Mouse (Mus musculus): ENCODE data around the gene Armc2. TPM values are rescaled to one million over a fixed set of nuclear protein-coding genes. Genes with fewer than 3 reads are reported as not detected.

Gene Armc2
- polyA plus RNA-seq, 1 experiment from 2014 or later = 1.9 TPM

DNA sequence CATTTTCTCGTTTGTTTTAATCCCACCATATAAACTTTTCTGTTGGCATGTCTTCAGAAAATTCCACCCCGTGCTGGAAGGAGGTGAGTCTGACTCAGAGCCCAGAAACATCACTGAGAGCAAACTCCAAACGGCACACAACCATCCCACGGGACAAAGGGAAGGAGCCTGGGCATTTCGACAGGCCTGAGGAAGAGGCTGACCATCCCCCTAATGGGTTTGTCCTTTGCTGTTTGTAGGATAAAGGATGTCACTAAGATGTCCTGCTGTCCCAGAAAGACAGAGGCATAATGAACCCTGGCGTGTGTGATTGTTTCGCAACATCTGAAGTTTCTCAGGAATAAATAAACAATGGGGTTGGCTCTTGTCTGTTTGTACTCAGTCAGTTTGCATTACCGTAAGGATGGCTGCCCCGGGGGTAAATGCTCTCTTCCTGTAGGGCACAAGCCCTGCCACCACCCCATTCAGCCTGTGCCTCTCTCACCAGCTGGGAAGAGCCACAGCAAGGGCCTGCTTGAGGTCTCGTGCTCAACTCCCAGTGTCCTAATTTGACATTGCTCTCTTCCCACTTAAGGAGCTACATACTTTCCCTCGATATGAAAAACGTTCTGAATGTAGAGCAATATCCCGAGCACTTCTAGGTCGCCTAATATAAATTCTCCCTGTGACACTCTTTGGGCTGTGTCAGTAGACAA, 26.7 kb downstream of the Armc2 start:
- no peaks in the 10 kb centered on the region for H3K27me3 ChIP-seq (ENCODE audit: control insufficient read depth, insufficient read depth, low read length)
- peak overlapping the region; percentile 7; the same call in 1 of the 2 replicates for H3K4me2 ChIP-seq (replicated peaks; ENCODE audit: low read depth, low read length)
- no peak for ATAC-seq (ENCODE audit: insufficient number of reproducible peaks, insufficient read depth, low FRiP score, low read depth)
- H3K4me1 ChIP-seq (ENCODE audit: control insufficient read depth, insufficient read depth, low read length) = peaks cover 9% of the 10 kb centered on the region; the same call in 1 of the 2 replicates
- no peak overlapping the region for H3K9ac ChIP-seq (replicated peaks; ENCODE audit: low read depth, low read length)
- no peaks in the 10 kb centered on the region for H3K36me3 ChIP-seq (ENCODE audit: control insufficient read depth, insufficient read depth, low read length)
- 0 out of 2 replicates have a peak overlapping the region, but pooled peaks have one; percentile 27 for H3K27ac ChIP-seq (ENCODE audit: low read length)
- WGBS = 18% methylated on average over 14 of the region's 14 CpGs
- no peak overlapping the region for H3K4me3 ChIP-seq (ENCODE audit: low read depth, low read length)
- no peaks in the 10 kb centered on the region for H3K9me3 ChIP-seq (ENCODE audit: control insufficient read depth, low read depth, low read length)

DNA sequence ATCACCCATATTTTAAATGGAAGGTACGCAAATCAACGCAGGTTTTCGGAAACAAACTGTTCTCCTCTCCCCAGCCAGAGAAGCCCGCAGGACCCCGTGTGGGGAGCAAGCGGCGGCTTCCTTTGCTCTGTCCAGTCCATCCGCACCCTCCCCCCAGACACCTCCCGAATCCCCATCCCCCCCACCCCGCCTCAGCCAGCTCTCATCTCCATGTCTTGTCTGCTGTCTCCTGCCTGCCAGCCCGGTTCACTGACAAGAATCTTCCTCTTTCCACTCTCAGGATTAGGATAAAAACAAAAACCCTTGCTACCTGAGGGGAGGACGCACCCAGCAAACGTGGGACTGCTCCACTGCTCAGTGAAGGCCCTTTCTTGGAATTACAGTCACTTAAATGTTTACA, 27.3 kb downstream of the Armc2 start:
- no peak for ATAC-seq (ENCODE audit: insufficient number of reproducible peaks, insufficient read depth, low FRiP score, low read depth)
- Histone ChIP-seq H3K27ac (ENCODE audit: low read length) (0 out of 2 replicates have a peak overlapping the region, but pooled peaks have one; percentile 15), H3K9ac (replicated peaks; ENCODE audit: low read depth, low read length) (no peak overlapping the region)

DNA sequence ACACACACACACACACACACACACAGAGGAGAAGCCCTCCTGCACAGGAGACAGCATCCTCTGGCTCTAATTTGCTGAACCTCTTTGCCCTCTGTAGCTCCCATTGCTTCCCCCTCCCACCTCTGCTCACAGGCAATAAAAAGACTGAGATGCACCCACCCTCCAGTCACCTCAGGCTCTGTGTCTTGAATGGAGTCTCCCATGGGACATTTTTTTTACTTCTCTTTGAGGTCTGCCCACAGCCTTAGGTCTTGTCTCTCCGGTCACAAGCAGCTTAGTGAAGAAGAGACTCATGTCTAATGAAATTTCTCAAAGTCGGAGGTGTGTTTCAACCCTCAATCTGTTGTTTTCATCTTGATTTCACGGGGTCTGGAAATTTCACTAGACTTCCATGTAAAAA, 29.3 kb downstream of the Armc2 start:
- no peak overlapping the region for H3K4me3 ChIP-seq (ENCODE audit: low read depth, low read length)
- H3K36me3 ChIP-seq (ENCODE audit: control insufficient read depth, insufficient read depth, low read length) = no peaks in the 10 kb centered on the region
- H3K27me3 ChIP-seq (ENCODE audit: control insufficient read depth, insufficient read depth, low read length) = no peaks in the 10 kb centered on the region
- H3K4me2 ChIP-seq (replicated peaks; ENCODE audit: low read depth, low read length) = no peak overlapping the region
- H3K27ac ChIP-seq (ENCODE audit: low read length) = no peak overlapping the region
- no peak overlapping the region for H3K9ac ChIP-seq (replicated peaks; ENCODE audit: low read depth, low read length)
- peaks cover 7% of the 10 kb centered on the region; the same call in 1 of the 2 replicates for H3K4me1 ChIP-seq (ENCODE audit: control insufficient read depth, insufficient read depth, low read length)
- 92% methylated on average over 3 of the region's 3 CpGs for WGBS
- ATAC-seq (ENCODE audit: insufficient number of reproducible peaks, insufficient read depth, low FRiP score, low read depth) = no peak
- no peaks in the 10 kb centered on the region for H3K9me3 ChIP-seq (ENCODE audit: control insufficient read depth, low read depth, low read length)

More for the DNA sequence above, 27.3 kb downstream of the Armc2 start:
- Histone ChIP-seq H3K9me3 (ENCODE audit: control insufficient read depth, low read depth, low read length) (no peaks in the 10 kb centered on the region), H3K4me3 (ENCODE audit: low read depth, low read length) (no peak overlapping the region), H3K27me3 (ENCODE audit: control insufficient read depth, insufficient read depth, low read length) (no peaks in the 10 kb centered on the region), H3K4me1 (ENCODE audit: control insufficient read depth, insufficient read depth, low read length) (peaks cover 9% of the 10 kb centered on the region; the same call in 1 of the 2 replicates), H3K36me3 (ENCODE audit: control insufficient read depth, insufficient read depth, low read length) (no peaks in the 10 kb centered on the region), H3K4me2 (replicated peaks; ENCODE audit: low read depth, low read length) (peak overlapping the region; percentile 7; the same call in 1 of the 2 replicates)
- 19% methylated on average over 13 of the region's 13 CpGs for whole genome bisulfite sequencing

DNA sequence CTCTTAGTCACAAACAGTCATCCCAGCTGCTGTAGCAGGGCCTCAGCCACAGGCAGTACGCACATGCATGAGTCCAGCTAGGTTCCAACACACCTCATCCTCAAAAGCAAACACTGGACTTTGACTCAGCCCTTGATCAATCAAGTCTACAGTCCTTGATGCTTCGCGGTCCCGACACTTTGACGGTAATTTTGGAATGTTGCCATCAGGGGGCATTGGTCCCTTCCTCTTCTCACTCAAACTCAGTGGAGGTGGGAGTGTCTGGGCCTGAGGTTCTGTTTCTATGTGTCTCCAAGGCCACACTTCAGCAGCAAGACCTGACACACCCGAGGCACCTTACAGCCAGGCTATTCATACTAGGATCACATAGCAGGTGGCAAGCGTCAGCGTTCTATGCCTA, 32.1 kb downstream of the Armc2 start:
- no peak overlapping the region for H3K4me2 ChIP-seq (replicated peaks; ENCODE audit: low read depth, low read length)
- H3K9ac ChIP-seq (replicated peaks; ENCODE audit: low read depth, low read length) = no peak overlapping the region
- H3K9me3 ChIP-seq (ENCODE audit: control insufficient read depth, low read depth, low read length) = no peaks in the 10 kb centered on the region
- no peak overlapping the region for H3K27ac ChIP-seq (ENCODE audit: low read length)
- H3K4me1 ChIP-seq (ENCODE audit: control insufficient read depth, insufficient read depth, low read length) = 0 out of 2 replicates have a peak, but pooled peaks cover 1% of the 10 kb centered on the region
- ATAC-seq (ENCODE audit: insufficient number of reproducible peaks, insufficient read depth, low FRiP score, low read depth) = no peak
- 78% methylated on average over 8 of the region's 8 CpGs for WGBS
- no peak overlapping the region for H3K4me3 ChIP-seq (ENCODE audit: low read depth, low read length)
- H3K27me3 ChIP-seq (ENCODE audit: control insufficient read depth, insufficient read depth, low read length) = no peaks in the 10 kb centered on the region
- no peaks in the 10 kb centered on the region for H3K36me3 ChIP-seq (ENCODE audit: control insufficient read depth, insufficient read depth, low read length)

DNA sequence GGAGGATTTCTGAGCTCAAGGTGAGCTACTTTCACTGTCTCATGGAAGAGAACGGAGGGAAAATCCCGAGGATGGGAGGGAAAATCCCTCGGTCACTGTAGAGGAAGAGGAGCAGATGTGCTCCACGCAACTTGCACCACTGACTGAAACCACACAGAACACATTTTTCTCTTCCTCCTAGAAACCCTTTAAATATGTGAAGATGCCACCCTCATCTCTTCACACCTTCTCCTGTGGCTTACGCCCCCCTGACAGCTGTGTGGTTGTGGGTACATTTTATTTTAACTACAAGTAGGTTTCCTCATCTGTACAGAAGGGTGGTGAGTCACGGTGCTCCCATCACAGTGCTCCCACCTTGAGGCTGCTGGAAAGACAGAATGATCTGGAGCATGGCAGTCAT, 34.0 kb downstream of the Armc2 start:
- no peak for ATAC-seq (ENCODE audit: insufficient number of reproducible peaks, insufficient read depth, low FRiP score, low read depth)
- no peak overlapping the region for H3K27ac ChIP-seq (ENCODE audit: low read length)
- WGBS = 87% methylated on average over 6 of the region's 6 CpGs

DNA sequence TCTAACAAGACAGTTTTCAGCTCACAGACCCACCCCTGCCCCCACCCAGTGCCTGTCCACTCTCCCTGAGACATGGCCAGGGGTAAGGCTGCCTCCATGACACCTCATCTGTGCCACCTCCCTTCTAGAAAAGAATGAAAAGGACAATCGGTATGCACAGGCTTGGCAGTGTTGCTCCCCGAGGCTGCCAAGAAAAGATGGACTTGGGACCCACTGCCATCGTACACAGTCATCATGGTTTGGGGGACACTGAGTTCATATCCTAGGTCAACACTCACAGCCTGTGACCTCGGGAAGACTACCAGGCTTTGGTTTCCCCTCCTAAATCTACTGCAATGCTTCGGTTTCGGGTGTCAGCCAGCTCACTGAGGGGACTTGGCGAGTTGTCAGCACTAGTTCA, 35.4 kb downstream of the Armc2 start:
- H3K27me3 ChIP-seq (ENCODE audit: control insufficient read depth, insufficient read depth, low read length) = no peaks in the 10 kb centered on the region
- no peak for ATAC-seq (ENCODE audit: insufficient number of reproducible peaks, insufficient read depth, low FRiP score, low read depth)
- no peak overlapping the region for H3K4me3 ChIP-seq (ENCODE audit: low read depth, low read length)
- H3K4me2 ChIP-seq (replicated peaks; ENCODE audit: low read depth, low read length) = no peak overlapping the region
- H3K36me3 ChIP-seq (ENCODE audit: control insufficient read depth, insufficient read depth, low read length) = no peaks in the 10 kb centered on the region
- H3K9ac ChIP-seq (replicated peaks; ENCODE audit: low read depth, low read length) = no peak overlapping the region; the same call in 1 of the 2 replicates
- no peaks in the 10 kb centered on the region for H3K9me3 ChIP-seq (ENCODE audit: control insufficient read depth, low read depth, low read length)
- no peak overlapping the region for H3K27ac ChIP-seq (ENCODE audit: low read length)
- WGBS = 75% methylated on average over 7 of the region's 7 CpGs
- H3K4me1 ChIP-seq (ENCODE audit: control insufficient read depth, insufficient read depth, low read length) = no peaks in the 10 kb centered on the region

More for the DNA sequence above, 34.0 kb downstream of the Armc2 start:
- no peak overlapping the region for H3K9ac ChIP-seq (replicated peaks; ENCODE audit: low read depth, low read length)
- H3K4me2 ChIP-seq (replicated peaks; ENCODE audit: low read depth, low read length) = no peak overlapping the region
- H3K36me3 ChIP-seq (ENCODE audit: control insufficient read depth, insufficient read depth, low read length) = no peaks in the 10 kb centered on the region
- no peaks in the 10 kb centered on the region for H3K4me1 ChIP-seq (ENCODE audit: control insufficient read depth, insufficient read depth, low read length)
- H3K4me3 ChIP-seq (ENCODE audit: low read depth, low read length) = no peak overlapping the region
- H3K9me3 ChIP-seq (ENCODE audit: control insufficient read depth, low read depth, low read length) = no peaks in the 10 kb centered on the region
- no peaks in the 10 kb centered on the region for H3K27me3 ChIP-seq (ENCODE audit: control insufficient read depth, insufficient read depth, low read length)

DNA sequence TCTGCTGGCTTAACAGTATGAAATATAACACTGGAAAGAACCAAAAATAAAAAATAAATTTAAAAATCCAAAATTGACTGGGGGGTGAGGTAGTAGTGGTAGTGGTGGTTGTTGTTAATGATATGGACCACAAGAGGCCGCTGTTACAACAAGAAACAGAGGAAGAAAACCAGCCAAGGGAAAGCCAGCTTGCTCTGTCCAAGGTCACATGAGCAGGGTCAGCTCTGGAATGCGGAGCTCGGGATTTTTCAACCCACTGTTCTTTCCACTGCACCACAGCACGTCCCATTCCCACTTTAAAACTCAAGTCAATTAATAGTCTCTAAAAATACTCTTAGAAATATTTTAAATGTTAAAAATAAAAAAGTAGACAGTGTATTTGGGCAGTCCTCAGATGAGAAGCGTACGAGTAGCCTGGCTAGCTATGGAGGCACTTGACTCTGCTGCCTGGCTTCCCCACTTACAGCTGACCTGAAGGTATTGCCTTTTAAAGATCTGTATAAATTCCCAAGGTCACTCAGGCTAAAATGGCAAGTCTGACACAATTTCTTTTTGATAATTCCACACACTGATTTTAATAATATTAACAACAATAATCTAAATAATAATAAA, 37.4 kb downstream of the Armc2 start:
- no peaks in the 10 kb centered on the region for H3K27me3 ChIP-seq (ENCODE audit: control insufficient read depth, insufficient read depth, low read length)
- no peaks in the 10 kb centered on the region for H3K9me3 ChIP-seq (ENCODE audit: control insufficient read depth, low read depth, low read length)
- WGBS = 23% methylated on average over 6 of the region's 6 CpGs
- no peak overlapping the region for H3K4me3 ChIP-seq (ENCODE audit: low read depth, low read length)
- no peak overlapping the region for H3K9ac ChIP-seq (replicated peaks; ENCODE audit: low read depth, low read length)
- ATAC-seq (ENCODE audit: insufficient number of reproducible peaks, insufficient read depth, low FRiP score, low read depth) = peak; percentile 49; the same call in 1 of the 2 replicates
- H3K4me2 ChIP-seq (replicated peaks; ENCODE audit: low read depth, low read length) = no peak overlapping the region
- H3K36me3 ChIP-seq (ENCODE audit: control insufficient read depth, insufficient read depth, low read length) = no peaks in the 10 kb centered on the region
- no peaks in the 10 kb centered on the region for H3K4me1 ChIP-seq (ENCODE audit: control insufficient read depth, insufficient read depth, low read length)
- H3K27ac ChIP-seq (ENCODE audit: low read length) = no peak overlapping the region

DNA sequence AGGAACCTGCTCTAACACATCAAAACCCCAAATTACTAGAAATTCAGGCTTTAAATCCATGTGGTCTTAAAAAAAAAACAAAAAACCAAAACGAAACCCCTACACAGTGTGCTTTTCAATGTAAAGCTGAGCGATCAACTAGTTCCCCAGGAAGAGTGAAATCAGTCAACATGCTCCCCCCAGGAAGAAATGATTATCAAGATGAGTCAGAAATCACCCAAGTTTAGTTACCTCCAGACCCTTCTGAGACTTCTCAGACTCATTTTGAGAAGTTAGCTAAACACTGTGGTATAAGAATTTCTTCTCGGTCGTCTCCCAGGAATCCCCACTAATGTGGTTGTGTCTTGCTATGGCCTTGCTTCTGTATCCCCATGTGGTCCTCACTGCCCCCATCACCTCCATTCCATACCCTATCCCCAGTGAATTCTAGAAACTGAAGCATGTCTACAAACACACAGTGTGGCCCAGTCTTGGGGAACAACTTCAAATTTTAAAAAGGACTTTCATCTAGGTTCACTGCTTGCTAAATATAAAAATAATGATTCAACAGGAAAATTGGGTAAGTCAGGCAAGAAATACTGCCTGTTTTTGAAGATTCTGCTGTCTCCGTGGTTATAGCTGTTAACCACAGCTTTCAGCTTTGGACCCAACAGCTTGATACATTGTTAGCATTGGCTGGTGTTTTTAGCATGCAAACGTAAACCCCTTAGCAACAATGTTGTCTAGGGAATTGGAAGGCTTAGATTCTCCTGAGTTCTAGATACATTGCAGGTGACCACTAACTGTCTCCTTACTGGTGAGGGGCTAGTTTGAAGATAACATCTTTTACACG, 39.6 kb downstream of the Armc2 start:
- Histone ChIP-seq H3K9me3 (ENCODE audit: control insufficient read depth, low read depth, low read length) (no peaks in the 10 kb centered on the region), H3K27ac (ENCODE audit: low read length) (no peak overlapping the region), H3K9ac (replicated peaks; ENCODE audit: low read depth, low read length) (no peak overlapping the region), H3K36me3 (ENCODE audit: control insufficient read depth, insufficient read depth, low read length) (no peaks in the 10 kb centered on the region), H3K27me3 (ENCODE audit: control insufficient read depth, insufficient read depth, low read length) (no peaks in the 10 kb centered on the region), H3K4me1 (ENCODE audit: control insufficient read depth, insufficient read depth, low read length) (no peaks in the 10 kb centered on the region), H3K4me3 (ENCODE audit: low read depth, low read length) (no peak overlapping the region), H3K4me2 (replicated peaks; ENCODE audit: low read depth, low read length) (no peak overlapping the region)
- WGBS = 73% methylated on average over 7 of the region's 7 CpGs
- no peak for ATAC-seq (ENCODE audit: insufficient number of reproducible peaks, insufficient read depth, low FRiP score, low read depth)
